Mouse (Mus musculus): ENCODE measurements around the gene Slc2a1. TPM values are rescaled to one million over a fixed set of nuclear protein-coding genes. Genes with fewer than 3 reads are reported as not detected.
A peak's percentile ranks its signal among the peaks of the same experiment; 100 is the strongest.

Slc2a1 gene
- polyA plus RNA-seq, 1 experiment from 2014 or later: 142 TPM

DNA sequence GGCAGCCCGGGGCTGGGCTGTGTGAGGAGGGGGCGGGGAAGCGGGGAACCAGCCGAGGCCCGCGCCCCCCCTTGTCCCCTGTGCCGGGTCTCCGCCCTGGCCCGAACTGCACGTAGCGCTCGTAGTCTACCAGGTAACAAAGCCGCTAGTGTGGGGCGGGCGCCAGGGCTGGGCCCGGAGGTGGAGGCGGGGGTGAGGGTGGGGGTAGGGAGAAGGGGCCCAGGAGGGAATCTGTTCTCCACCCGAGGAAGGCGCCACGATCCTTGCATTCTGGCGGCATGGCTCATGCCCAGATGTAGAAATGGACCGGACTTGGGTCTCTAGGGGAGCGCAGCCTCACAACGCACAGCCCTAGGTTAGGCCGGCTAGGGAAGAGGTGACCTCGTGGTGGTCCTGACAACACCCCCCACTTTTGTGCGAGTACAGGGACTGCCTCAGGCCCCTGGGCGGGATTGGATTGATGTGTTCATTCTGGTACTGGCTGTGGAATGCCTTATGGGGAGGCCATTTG is 35.5 kb upstream of the Slc2a1 start:
- H3K4me2 ChIP-seq (ENCODE audit: low read depth, low read length): peak overlapping the region; percentile 51
- H3K4me1 ChIP-seq (ENCODE audit: control insufficient read depth, insufficient read depth, low read length): peaks cover 32% of the 10 kb centered on the region
- no peaks in the 10 kb centered on the region for H3K27me3 ChIP-seq (ENCODE audit: control insufficient read depth, insufficient read depth, low read length)
- ATAC-seq (ENCODE audit: insufficient read depth, low FRiP score): peak; percentile 92
- WGBS: 16% methylated on average over 28 of the region's 28 CpGs
- H3K9me3 ChIP-seq (replicated peaks; ENCODE audit: control insufficient read depth, low read length): no peaks in the 10 kb centered on the region
- peak overlapping the region; percentile 65 for H3K9ac ChIP-seq (ENCODE audit: low read length)
- no peaks in the 10 kb centered on the region for H3K36me3 ChIP-seq (ENCODE audit: control insufficient read depth, insufficient read depth, low read length)
- H3K27ac ChIP-seq (ENCODE audit: low read length): peak overlapping the region; percentile 90
- peak overlapping the region; percentile 20 for H3K4me3 ChIP-seq (replicated peaks; ENCODE audit: low read length)

DNA sequence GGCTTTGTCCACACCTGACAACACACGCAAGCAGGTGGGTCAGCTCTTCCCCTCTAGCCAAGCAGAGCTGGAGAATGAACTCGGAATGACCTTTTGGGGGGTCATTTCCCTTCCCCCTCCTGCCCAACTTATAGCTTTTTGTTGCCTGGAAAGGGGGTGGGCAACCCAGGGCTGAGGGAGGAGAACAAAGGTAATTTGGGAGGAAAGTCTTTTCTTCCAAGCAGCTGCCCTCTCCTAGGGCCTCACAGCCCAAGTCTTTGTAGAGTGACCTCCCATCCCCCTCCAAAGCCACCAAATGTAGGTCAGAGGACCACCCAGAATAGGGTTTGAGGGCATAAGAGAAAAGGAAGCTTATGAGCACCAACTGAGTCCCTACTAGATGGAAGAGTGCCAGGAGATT is 34.9 kb upstream of the Slc2a1 start:
- Histone ChIP-seq H3K9me3 (replicated peaks; ENCODE audit: control insufficient read depth, low read length) (no peaks in the 10 kb centered on the region), H3K36me3 (ENCODE audit: control insufficient read depth, insufficient read depth, low read length) (no peaks in the 10 kb centered on the region), H3K27me3 (ENCODE audit: control insufficient read depth, insufficient read depth, low read length) (no peaks in the 10 kb centered on the region), H3K4me3 (replicated peaks; ENCODE audit: low read length) (no peak overlapping the region), H3K4me2 (ENCODE audit: low read depth, low read length) (no peak overlapping the region), H3K27ac (ENCODE audit: low read length) (peak overlapping the region; percentile 90), H3K9ac (ENCODE audit: low read length) (no peak overlapping the region; the same call in 1 of the 2 replicates), H3K4me1 (ENCODE audit: control insufficient read depth, insufficient read depth, low read length) (peaks cover 32% of the 10 kb centered on the region)
- ATAC-seq (ENCODE audit: insufficient read depth, low FRiP score): no peak
- WGBS: 45% methylated on average over 2 of the region's 2 CpGs

DNA sequence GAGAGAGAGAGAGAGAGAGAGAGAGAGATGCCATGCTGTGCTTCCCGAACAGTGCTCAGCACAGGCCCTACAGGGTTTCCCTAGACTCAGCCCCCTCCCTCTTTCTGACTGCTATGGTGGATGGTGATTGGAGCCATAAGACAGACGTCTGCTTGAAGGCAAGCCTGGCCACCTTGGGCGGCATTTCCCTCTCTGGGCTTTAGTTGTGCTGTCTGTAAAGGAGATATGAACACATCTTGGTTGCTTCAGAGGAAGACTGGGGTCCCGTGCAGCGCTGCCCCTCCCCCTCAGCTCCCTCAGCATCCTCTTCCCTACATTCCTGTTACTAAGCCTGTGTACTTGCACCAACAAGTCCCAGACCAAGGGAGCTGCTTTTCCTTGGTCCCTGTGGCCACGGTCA is 33.9 kb upstream of the Slc2a1 start:
- WGBS: 43% methylated on average over 6 of the region's 6 CpGs
- H3K27ac ChIP-seq (ENCODE audit: low read length): no peak overlapping the region
- no peaks in the 10 kb centered on the region for H3K27me3 ChIP-seq (ENCODE audit: control insufficient read depth, insufficient read depth, low read length)
- no peak overlapping the region for H3K4me3 ChIP-seq (replicated peaks; ENCODE audit: low read length)
- no peak overlapping the region for H3K9ac ChIP-seq (ENCODE audit: low read length)
- ATAC-seq (ENCODE audit: insufficient read depth, low FRiP score): no peak
- H3K4me1 ChIP-seq (ENCODE audit: control insufficient read depth, insufficient read depth, low read length): peaks cover 32% of the 10 kb centered on the region
- no peaks in the 10 kb centered on the region for H3K9me3 ChIP-seq (replicated peaks; ENCODE audit: control insufficient read depth, low read length)
- H3K4me2 ChIP-seq (ENCODE audit: low read depth, low read length): no peak overlapping the region
- no peaks in the 10 kb centered on the region for H3K36me3 ChIP-seq (ENCODE audit: control insufficient read depth, insufficient read depth, low read length)

DNA sequence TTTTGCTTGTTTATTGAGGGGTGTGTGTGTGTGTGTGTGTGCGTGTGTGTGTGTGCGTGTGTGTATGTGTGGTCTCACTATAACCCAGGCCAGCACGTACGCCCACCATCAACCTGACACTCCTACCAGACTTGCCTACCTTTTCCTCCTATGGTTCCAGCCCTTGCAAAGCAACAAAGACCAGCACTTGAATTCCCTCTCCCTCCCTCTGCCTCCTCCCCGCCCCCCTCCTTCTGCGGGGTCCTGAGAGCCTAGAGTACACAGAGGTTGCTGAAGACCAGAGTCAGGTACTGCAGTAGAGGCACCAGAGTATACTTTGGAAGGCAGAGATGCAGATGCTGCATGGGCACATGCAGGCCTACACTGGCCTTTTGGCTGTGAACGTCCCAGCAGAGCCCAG is 33.2 kb upstream of the Slc2a1 start:
- H3K36me3 ChIP-seq (ENCODE audit: control insufficient read depth, insufficient read depth, low read length): no peaks in the 10 kb centered on the region
- peaks cover 32% of the 10 kb centered on the region for H3K4me1 ChIP-seq (ENCODE audit: control insufficient read depth, insufficient read depth, low read length)
- WGBS: 56% methylated on average over 7 of the region's 7 CpGs
- no peaks in the 10 kb centered on the region for H3K27me3 ChIP-seq (ENCODE audit: control insufficient read depth, insufficient read depth, low read length)
- ATAC-seq (ENCODE audit: insufficient read depth, low FRiP score): no peak
- H3K4me3 ChIP-seq (replicated peaks; ENCODE audit: low read length): no peak overlapping the region
- H3K9ac ChIP-seq (ENCODE audit: low read length): no peak overlapping the region
- no peak overlapping the region for H3K4me2 ChIP-seq (ENCODE audit: low read depth, low read length)
- no peaks in the 10 kb centered on the region for H3K9me3 ChIP-seq (replicated peaks; ENCODE audit: control insufficient read depth, low read length)
- no peak overlapping the region for H3K27ac ChIP-seq (ENCODE audit: low read length)

DNA sequence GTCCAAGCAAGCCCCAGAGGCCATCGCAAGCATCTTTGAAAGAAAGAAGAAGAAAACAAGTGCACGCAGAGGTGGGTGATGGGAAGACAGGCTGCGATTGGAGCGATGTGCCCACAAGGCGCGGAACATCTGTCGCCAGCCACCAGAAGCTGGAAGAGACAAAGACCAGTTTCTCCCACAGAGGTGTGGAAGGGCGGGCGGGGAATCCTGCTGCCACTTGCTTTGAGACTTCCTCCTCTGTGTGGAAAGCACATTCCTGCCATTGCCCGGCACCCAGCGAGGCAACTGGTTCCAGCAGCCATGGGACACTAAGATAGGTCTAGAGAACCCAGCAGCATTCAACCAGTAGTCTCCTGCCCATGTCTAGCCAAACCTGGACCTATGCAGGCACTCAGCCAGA is 32.2 kb upstream of the Slc2a1 start:
- Histone ChIP-seq H3K9me3 (replicated peaks; ENCODE audit: control insufficient read depth, low read length) (no peaks in the 10 kb centered on the region), H3K9ac (ENCODE audit: low read length) (no peak overlapping the region), H3K27me3 (ENCODE audit: control insufficient read depth, insufficient read depth, low read length) (no peaks in the 10 kb centered on the region), H3K4me3 (replicated peaks; ENCODE audit: low read length) (no peak overlapping the region), H3K4me2 (ENCODE audit: low read depth, low read length) (no peak overlapping the region), H3K4me1 (ENCODE audit: control insufficient read depth, insufficient read depth, low read length) (peaks cover 29% of the 10 kb centered on the region), H3K27ac (ENCODE audit: low read length) (peak overlapping the region; percentile 35; the same call in 1 of the 2 replicates), H3K36me3 (ENCODE audit: control insufficient read depth, insufficient read depth, low read length) (no peaks in the 10 kb centered on the region)
- no peak for ATAC-seq (ENCODE audit: insufficient read depth, low FRiP score)
- 75% methylated on average over 11 of the region's 11 CpGs for WGBS

DNA sequence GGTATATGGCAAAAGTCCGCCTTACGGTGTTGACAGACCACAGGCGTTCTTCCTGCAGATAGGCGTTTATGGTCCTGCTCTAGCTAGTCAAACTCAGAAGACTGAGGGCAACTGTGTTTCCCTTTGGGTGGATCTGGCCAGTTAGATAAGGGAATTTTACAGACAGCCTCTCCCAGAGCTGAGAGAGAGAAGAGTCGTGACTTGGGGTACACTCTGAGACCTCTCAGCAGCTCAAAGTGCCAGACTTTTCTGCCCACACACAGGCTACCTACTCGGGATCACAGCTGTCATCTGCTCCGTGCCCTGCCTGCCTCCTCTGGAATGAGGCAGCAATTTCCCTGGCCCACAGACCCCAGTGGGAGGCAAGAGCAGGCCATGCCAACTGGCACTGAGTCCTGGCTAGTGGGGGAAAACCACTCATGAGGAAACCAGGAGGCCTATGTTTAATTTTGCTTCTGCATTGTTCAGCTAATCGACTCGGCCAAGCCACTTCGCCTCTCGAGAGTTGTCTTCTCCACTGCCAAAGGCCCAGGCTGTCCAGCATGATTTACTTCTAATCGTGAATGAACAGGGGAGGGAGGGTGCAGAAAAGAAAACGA is 31.3 kb upstream of the Slc2a1 start:
- WGBS: 41% methylated on average over 13 of the region's 13 CpGs

DNA sequence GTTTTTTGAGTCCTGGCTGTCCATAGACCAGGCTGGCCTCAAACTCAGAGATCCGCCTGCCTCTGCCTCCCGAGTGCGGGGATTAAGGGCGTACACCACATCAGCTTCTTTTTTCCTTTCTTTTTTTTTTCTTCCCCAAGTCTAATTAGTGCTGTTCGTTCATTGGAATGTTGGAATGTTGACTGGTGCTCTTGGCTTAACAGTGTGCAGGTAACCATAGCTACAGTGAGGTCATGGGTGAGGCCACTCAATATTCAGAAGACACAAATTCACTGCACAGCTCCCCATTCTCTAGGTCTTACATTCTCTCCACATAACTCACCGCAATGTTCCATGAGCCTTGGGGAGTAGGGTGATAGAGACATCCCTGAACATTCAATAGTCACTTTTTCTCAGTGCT is 28.6 kb upstream of the Slc2a1 start:
- WGBS: 87% methylated on average over 6 of the region's 6 CpGs
- H3K27me3 ChIP-seq (ENCODE audit: control insufficient read depth, insufficient read depth, low read length): no peaks in the 10 kb centered on the region
- H3K4me2 ChIP-seq (ENCODE audit: low read depth, low read length): no peak overlapping the region
- H3K4me3 ChIP-seq (replicated peaks; ENCODE audit: low read length): no peak overlapping the region
- H3K9me3 ChIP-seq (replicated peaks; ENCODE audit: control insufficient read depth, low read length): no peaks in the 10 kb centered on the region
- ATAC-seq (ENCODE audit: insufficient read depth, low FRiP score): no peak
- H3K9ac ChIP-seq (ENCODE audit: low read length): no peak overlapping the region
- no peaks in the 10 kb centered on the region for H3K36me3 ChIP-seq (ENCODE audit: control insufficient read depth, insufficient read depth, low read length)
- H3K27ac ChIP-seq (ENCODE audit: low read length): no peak overlapping the region
- peaks cover 15% of the 10 kb centered on the region for H3K4me1 ChIP-seq (ENCODE audit: control insufficient read depth, insufficient read depth, low read length)

More for the DNA sequence above, 31.3 kb upstream of the Slc2a1 start:
- no peaks in the 10 kb centered on the region for H3K9me3 ChIP-seq (replicated peaks; ENCODE audit: control insufficient read depth, low read length)
- peaks cover 27% of the 10 kb centered on the region for H3K4me1 ChIP-seq (ENCODE audit: control insufficient read depth, insufficient read depth, low read length)
- H3K27me3 ChIP-seq (ENCODE audit: control insufficient read depth, insufficient read depth, low read length): no peaks in the 10 kb centered on the region
- no peaks in the 10 kb centered on the region for H3K36me3 ChIP-seq (ENCODE audit: control insufficient read depth, insufficient read depth, low read length)
- peak overlapping the region; percentile 26; the same call in 1 of the 2 replicates for H3K9ac ChIP-seq (ENCODE audit: low read length)
- ATAC-seq (ENCODE audit: insufficient read depth, low FRiP score): no peak
- H3K4me2 ChIP-seq (ENCODE audit: low read depth, low read length): no peak overlapping the region
- peak overlapping the region; percentile 46 for H3K27ac ChIP-seq (ENCODE audit: low read length)
- no peak overlapping the region for H3K4me3 ChIP-seq (replicated peaks; ENCODE audit: low read length)

DNA sequence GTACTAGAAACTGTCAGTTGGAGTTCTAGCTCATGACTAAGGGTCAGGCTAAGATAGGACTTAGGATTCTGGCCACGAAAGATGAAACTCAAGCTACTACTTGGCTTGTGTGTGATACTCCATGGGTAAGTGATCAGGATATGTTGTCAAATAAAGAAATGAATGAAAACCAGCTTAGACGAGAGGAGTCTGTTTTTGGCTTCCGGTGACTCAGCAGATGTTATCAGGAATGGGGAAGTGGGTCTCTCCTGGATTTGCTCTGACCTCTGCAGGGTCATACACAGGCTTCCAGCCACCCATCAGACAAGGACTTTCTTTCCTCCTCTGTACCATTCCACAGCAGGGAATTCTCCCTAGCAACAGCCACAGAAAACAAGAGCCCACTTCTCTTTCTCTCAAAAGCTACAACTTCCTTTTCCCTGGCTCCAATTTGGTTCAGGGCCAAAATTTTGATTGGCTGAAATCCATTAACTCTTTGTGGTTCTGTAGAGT is 25.7 kb upstream of the Slc2a1 start:
- H3K27ac ChIP-seq (ENCODE audit: low read length): no peak overlapping the region

DNA sequence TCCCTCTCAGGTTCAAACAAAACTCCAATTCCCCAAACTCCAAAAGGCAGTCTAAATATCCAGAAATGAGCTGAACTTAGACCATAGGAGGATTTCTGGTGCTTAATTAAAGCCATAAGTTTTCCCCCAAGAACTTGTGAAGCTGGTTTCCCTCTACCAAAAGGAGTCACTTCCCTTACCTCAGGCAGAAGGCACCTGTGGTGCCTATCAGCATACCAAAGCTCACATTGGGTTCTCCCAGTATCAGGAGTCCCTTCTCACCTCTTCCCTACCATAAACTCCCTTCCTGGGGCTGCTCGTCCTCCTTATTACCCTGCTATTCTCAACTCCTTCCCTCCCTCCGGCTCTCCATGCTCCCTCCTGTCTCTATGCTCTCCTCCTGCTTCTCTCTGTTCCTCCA is 20.1 kb upstream of the Slc2a1 start:
- no peak overlapping the region for H3K9ac ChIP-seq (ENCODE audit: low read length)
- no peak for ATAC-seq (ENCODE audit: insufficient read depth, low FRiP score)
- no peak overlapping the region for H3K4me2 ChIP-seq (ENCODE audit: low read depth, low read length)
- WGBS: 48% methylated on average over 2 of the region's 2 CpGs
- H3K27me3 ChIP-seq (ENCODE audit: control insufficient read depth, insufficient read depth, low read length): no peaks in the 10 kb centered on the region
- no peaks in the 10 kb centered on the region for H3K36me3 ChIP-seq (ENCODE audit: control insufficient read depth, insufficient read depth, low read length)
- H3K4me1 ChIP-seq (ENCODE audit: control insufficient read depth, insufficient read depth, low read length): 0 out of 2 replicates have a peak, but pooled peaks cover 2% of the 10 kb centered on the region
- no peak overlapping the region for H3K27ac ChIP-seq (ENCODE audit: low read length)
- H3K4me3 ChIP-seq (replicated peaks; ENCODE audit: low read length): no peak overlapping the region
- no peaks in the 10 kb centered on the region for H3K9me3 ChIP-seq (replicated peaks; ENCODE audit: control insufficient read depth, low read length)

More for the DNA sequence above, 25.7 kb upstream of the Slc2a1 start:
- Histone ChIP-seq H3K9ac (ENCODE audit: low read length) (no peak overlapping the region), H3K4me1 (ENCODE audit: control insufficient read depth, insufficient read depth, low read length) (peaks cover 8% of the 10 kb centered on the region; the same call in 1 of the 2 replicates), H3K9me3 (replicated peaks; ENCODE audit: control insufficient read depth, low read length) (no peaks in the 10 kb centered on the region), H3K4me3 (replicated peaks; ENCODE audit: low read length) (no peak overlapping the region), H3K27me3 (ENCODE audit: control insufficient read depth, insufficient read depth, low read length) (no peaks in the 10 kb centered on the region), H3K36me3 (ENCODE audit: control insufficient read depth, insufficient read depth, low read length) (no peaks in the 10 kb centered on the region), H3K4me2 (ENCODE audit: low read depth, low read length) (no peak overlapping the region)
- ATAC-seq (ENCODE audit: insufficient read depth, low FRiP score): no peak
- WGBS: 48% methylated on average over 3 of the region's 3 CpGs

Data from stomach, embryonic 16.5 days (tissue).